Mouse (Mus musculus) thymus, postnatal 14 days (tissue): ENCODE measurements around the gene 1810024B03Rik.

Experiments used
- DNase-seq: peaks from one replicate; pipeline ENCODE4 v3.0.0; 2021

Gene 1810024B03Rik

DNA sequence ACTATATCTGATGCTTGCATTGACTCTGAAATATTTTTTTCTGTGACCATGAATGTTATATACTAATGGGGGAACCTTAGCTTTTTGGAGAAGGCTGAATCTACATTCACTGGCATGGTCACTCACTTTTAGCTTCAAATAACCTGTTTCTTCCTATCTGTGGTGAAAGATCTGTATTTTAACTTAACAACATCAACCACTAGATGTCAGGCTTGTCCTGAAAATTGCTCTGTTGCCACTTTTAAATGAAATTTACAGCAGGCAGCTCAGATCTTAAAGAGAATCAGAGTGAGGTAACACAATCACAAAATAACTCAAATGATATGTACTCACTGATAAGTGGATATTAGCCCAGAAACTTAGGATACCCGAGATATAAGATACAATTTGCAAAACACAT is 41.8 kb downstream of the 1810024B03Rik start:
- peak; percentile 37 for DNase-seq

DNA sequence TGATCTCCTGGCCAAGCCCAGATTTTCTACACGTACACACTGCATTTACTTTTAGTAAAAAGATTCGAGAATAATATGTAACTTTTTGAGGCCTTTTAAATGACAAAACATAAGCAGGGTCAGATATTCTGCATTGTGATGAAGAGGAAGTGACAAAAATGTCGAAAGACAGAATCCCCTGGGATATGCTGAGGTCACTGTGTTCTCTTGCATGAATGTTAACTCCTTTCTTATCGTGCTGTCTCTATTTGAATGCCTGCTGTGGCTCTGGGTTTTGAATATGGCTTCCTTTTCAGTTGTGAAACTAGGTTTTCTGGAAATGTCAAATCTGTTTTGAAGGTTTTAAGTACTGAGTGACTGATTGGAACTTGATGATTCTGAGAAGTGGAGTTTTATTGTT is 42.4 kb downstream of the 1810024B03Rik start:
- DNase-seq, result no peak

DNA sequence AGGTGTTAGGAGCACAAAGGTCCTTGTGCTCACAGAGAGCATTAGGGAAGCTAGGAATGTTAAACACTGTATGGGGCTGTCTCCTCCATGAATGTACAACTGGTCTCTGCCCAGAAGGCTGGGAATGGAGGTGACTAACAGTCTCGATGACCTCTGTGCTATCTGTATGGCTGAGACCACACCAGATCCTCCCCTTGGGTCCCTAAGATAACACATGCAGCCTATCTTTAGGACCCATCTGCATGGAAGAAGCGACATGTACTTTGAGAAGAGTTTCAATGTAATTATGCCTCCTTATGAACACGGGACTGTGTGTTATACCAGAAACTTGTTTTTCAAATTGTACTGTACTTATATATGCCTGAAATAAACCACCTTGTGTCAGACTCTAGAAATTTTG is 62.4 kb downstream of the 1810024B03Rik start:
- DNase-seq, result no peak

- peak; percentile 81 for DNase-seq
Observed at GRCm38 (mm10) chr2:127143158-127144063, 64.7 kb downstream of the 1810024B03Rik start, which contains the start of gene Itpripl1. Itpripl1 (minus strand) TSS chr2:127143442.

DNA sequence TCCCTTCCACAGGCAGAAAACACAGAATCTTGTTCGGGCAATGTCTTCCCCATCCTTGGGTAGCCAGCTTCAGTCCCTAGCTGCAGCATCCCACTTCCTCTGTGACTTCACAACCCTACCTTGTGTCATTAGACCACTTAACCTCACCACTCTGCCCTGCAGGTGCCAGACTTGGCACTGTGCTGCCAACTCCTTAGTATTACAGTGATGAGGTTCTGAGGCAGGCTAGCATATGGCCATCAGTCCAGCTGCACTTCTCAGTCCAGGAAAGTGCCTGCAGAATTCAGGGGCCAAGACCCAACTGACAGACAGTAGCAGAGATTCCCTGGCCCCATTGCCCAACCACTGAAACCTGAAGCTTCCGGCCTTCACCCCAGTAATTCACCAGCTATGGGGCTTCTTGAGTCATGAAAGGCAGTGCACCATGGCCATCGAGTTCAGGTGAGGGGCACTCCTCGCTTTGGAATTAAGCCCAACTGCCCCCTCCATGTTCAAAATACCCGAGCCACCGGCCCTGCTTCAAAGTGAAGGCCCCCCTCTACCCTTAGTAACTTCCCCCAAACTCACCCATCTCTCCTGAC is 65.4 kb downstream of the 1810024B03Rik start:
- DNase-seq, result peak; percentile 23

DNA sequence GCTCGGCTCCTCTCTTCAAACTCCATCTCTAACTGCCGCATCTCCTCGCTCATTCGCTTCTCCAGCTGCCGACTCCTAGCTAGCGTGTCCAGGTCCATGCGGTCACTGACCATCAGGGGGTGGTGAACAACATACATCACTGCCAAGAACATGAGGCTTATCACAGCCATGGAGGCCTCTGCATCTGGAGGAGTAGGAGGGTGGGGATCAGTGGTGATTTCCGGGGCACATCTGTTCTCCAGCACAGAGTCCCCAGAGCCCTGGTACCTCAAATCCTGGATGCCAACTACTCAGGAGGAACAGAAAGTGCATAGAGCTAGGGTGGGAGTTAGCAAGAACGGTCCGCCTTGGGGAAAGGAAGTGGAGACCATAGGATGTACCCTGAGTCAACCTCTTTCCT is 66.0 kb downstream of the 1810024B03Rik start:
- DNase-seq, result no peak

GRCm38 (mm10) chr2:127140011-127140410 is 68.1 kb downstream of the 1810024B03Rik start:
- no peak for DNase-seq

- DNase-seq, result no peak
Observed at GRCm38 (mm10) chr2:127139605-127140004, 68.5 kb downstream of the 1810024B03Rik start.

- DNase-seq, result no peak
Observed at GRCm38 (mm10) chr2:127139094-127139493, 69.0 kb downstream of the 1810024B03Rik start.

DNA sequence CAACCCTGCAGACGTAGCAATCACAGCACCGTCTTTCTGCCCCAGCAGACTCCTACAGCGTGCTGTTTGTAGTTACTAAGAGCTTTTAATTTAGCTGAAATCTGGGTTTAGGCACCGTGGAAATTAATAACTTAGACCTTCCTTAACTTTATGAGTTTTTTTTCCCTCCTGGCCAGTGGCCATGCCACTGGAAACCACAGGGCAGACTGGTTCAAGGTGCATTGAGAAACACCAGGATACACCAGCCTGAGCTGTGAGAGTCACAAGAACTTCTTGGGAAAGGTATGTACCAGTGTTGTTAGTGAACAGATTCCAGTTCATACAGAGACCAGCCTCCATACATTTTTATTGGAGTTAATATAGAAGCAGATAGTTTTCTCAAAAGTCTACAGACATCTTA is 69.6 kb downstream of the 1810024B03Rik start:
- no peak for DNase-seq

- DNase-seq, result no peak
Observed at GRCm38 (mm10) chr2:127137838-127138420, 70.2 kb downstream of the 1810024B03Rik start.

GRCm38 (mm10) chr2:127136979-127137378 is 71.1 kb downstream of the 1810024B03Rik start:
- peak; percentile 15 for DNase-seq
